Mouse (Mus musculus) liver, postnatal 0 days (tissue): ENCODE results near the gene Itga2b.

Experiments used
- CTCF ChIP-seq: sonication (generic); IDR thresholded peaks from 2 replicates; pipeline ENCODE4 v1.5.1; 2016; ENCODE audit warnings: antibody characterized with exemption, low read depth
- EP300 ChIP-seq: IDR thresholded peaks from 2 replicates; pipeline ENCODE4 v1.6.1; 2016; ENCODE audit warnings: antibody characterized with exemption, low read depth, mild to moderate bottlenecking

DNA sequence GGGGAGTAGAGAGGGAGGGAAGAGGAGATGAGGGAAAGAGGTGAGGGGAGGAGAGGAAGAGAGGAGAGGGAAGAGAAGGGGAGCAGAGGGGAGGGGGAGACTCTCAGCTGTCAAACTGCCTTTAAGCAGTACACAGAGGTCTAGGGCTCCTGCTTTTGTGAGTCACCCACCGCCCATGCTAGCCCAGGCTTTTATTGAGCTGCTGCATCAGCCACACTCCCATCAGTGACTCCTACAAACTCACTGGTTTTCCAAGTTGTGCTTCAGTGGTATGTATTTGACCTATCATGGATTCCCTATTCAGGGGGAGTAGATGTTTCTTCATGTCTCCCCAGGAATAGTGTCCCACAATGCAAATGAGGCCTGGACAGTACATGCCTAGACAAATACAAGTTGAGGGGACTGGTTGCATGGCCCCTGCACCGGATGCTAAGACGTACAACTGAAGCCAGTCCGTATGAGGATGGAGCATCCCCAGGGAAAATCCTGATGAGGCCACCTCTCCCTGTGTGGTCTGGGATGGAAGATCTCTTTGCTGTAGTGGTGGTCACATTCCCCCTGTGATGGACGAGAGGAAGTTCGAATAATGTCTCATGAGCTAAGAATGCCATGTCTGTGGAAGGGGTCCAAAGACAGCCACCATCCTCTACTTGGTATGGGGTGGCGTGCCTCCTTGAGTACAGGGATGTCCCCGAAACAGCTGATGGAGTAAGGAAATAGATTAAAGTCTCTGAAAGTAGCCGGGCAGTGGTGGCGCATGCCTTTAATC is 54.7 kb downstream of the Itga2b start:
- TF ChIP-seq CTCF (no peak), EP300 (no peak)
